ENCODE assay signal across 9 mouse cellular contexts in genomic region chr11:28734941-28735597, GRCm38 (mm10).
DNase-seq lines count a peak whose midpoint lies in the region; ATAC-seq and TF ChIP-seq lines count a peak whose summit lies in the region.
"Had no signal": no experiment of that assay in that cellular context is flagged by ENCODE, and none has a peak within 500 bp of the region (broad histone marks: within the 10 kb centered on the region; RNA-seq: fewer than 3 reads in every experiment).

No protein-coding gene starts in this region.

- peak overlapping the region; percentile 23 for H3K4me3 ChIP-seq in hindbrain, embryonic 15.5 days
- 0 out of 2 replicates have a peak overlapping the region, but pooled peaks have one; percentile 5 for H3K4me3 ChIP-seq in neural tube, embryonic 12.5 days
- H3K4me3 ChIP-seq in thymus, adult 2 months (ENCODE audit: control insufficient read depth, insufficient read depth, low read length), result no peak overlapping the region
- H3K4me3 ChIP-seq: myocyte had no signal

- peak overlapping the region; percentile 49 for H3K4me2 ChIP-seq in hindbrain, embryonic 15.5 days
- H3K4me2 ChIP-seq in neural tube, embryonic 12.5 days (replicated peaks), result peak overlapping the region; percentile 49

- TF ChIP-seq POLR2A in thymus, adult 2 months (IDR thresholded peaks at IDR 0.05; ENCODE audit: control insufficient read depth, extremely low read depth, insufficient read depth, low read length, poor library complexity), result no peak

- peak; percentile 5 for DNase-seq in left cerebral cortex, adult 11 months (ENCODE audit: low spot score)
- no peak for DNase-seq in left cerebral cortex, adult 18-20 months (ENCODE audit: low spot score in 2 of 2)
- peak; percentile 11 to 23 for DNase-seq in frontal cortex, postnatal 10 days (ENCODE audit: low spot score in 2 of 2)
- DNase-seq in layer of hippocampus, adult 9-11 months, result peak; percentile 20
- DNase-seq in thymus, adult 2 months, result no peak
- no peak for DNase-seq in adrenal gland, adult 18-20 months (ENCODE audit: low spot score in 2 of 2)

- H3K36me3 ChIP-seq in hindbrain, embryonic 15.5 days, result no peaks in the 10 kb centered on the region
- H3K36me3 ChIP-seq in neural tube, embryonic 12.5 days, result no peaks in the 10 kb centered on the region
- no peaks in the 10 kb centered on the region for H3K36me3 ChIP-seq in thymus, adult 2 months (ENCODE audit: control insufficient read depth, insufficient read depth, low read length)

- peaks cover 14% of the 10 kb centered on the region for H3K4me1 ChIP-seq in hindbrain, embryonic 15.5 days (replicated peaks)
- H3K4me1 ChIP-seq in neural tube, embryonic 12.5 days, result peaks cover 6% of the 10 kb centered on the region; the same call in 1 of the 2 replicates
- no peaks in the 10 kb centered on the region for H3K4me1 ChIP-seq in thymus, adult 2 months (replicated peaks; ENCODE audit: control insufficient read depth, insufficient read depth, low read length)

- peak; percentile 94 for ATAC-seq in hindbrain, embryonic 15.5 days (ENCODE audit: low FRiP score, low read depth)
- peak; percentile 95 for ATAC-seq in neural tube, embryonic 12.5 days (ENCODE audit: low FRiP score, low read depth)

- WGBS in hindbrain, embryonic 15.5 days, result 1% methylated on average over 8 of the region's 8 CpGs
- WGBS in neural tube, embryonic 12.5 days, result under 1% methylated on average over 8 of the region's 8 CpGs
- 33% methylated on average over 8 of the region's 8 CpGs for WGBS in thymus, adult 2 months

- peak overlapping the region; percentile 72 for H3K27ac ChIP-seq in hindbrain, embryonic 15.5 days (replicated peaks)
- no peak overlapping the region for H3K27ac ChIP-seq in neural tube, embryonic 12.5 days
- H3K27ac ChIP-seq in thymus, adult 2 months (ENCODE audit: control insufficient read depth, insufficient read depth, low read length), result no peak overlapping the region

- peak overlapping the region; percentile 5; the same call in 1 of the 2 replicates for H3K9ac ChIP-seq in hindbrain, embryonic 15.5 days
- no peak overlapping the region for H3K9ac ChIP-seq in neural tube, embryonic 12.5 days

- H3K9me3 ChIP-seq in hindbrain, embryonic 15.5 days, result no peaks in the 10 kb centered on the region
- H3K9me3 ChIP-seq in neural tube, embryonic 12.5 days, result no peaks in the 10 kb centered on the region

- peaks cover 9% of the 10 kb centered on the region for H3K27me3 ChIP-seq in hindbrain, embryonic 15.5 days
- H3K27me3 ChIP-seq in neural tube, embryonic 12.5 days (replicated peaks), result peaks cover 10% of the 10 kb centered on the region
- no peaks in the 10 kb centered on the region for H3K27me3 ChIP-seq in thymus, adult 2 months (ENCODE audit: control insufficient read depth, insufficient read depth, low read length)

- TF ChIP-seq CTCF in thymus, adult 2 months (IDR thresholded peaks at IDR 0.05; ENCODE audit: borderline replicate concordance, control insufficient read depth, extremely low read depth, insufficient read depth, low read length, poor library complexity), result no peak

Comparison
In these comparisons a context has a peak if more than half of its experiments do, and no peak if none do; other contexts are left out.
1. DNase-seq: peak in left cerebral cortex, adult 11 months (single experiment), frontal cortex, postnatal 10 days (2 of 2) and layer of hippocampus, adult 9-11 months (single experiment); none in left cerebral cortex, adult 18-20 months (0 of 2), thymus, adult 2 months (single experiment) and adrenal gland, adult 18-20 months (0 of 2).